Mouse (Mus musculus): ENCODE data around the gene Mras. TPM values are rescaled to one million over a fixed set of nuclear protein-coding genes. Genes with fewer than 3 reads are reported as not detected.

Mras gene
- polyA plus RNA-seq, 1 experiment = 0.09 TPM

DNA sequence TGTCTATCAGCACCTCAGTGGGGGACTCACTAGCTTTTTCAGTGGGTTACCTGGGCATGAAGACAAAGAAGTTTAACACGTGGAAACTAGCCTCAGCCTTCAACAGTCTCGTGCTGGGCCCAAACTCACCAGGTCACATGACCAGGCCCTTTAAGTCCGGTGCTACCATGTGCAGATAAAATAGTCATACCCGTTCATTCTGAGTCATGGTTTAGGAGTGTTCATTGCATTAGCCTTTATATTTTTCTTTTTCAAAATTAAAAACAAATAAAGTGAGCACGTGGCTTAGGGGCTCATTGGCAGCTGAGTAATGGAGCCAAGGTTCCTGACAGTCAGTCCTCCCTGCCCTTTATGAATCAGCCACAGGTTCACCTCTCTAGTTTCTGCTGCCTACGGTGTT, 6.4 kb downstream of the Mras start:
- no peak for TF ChIP-seq GATA1 (IDR thresholded peaks at IDR 0.05; ENCODE audit: low read length)

DNA sequence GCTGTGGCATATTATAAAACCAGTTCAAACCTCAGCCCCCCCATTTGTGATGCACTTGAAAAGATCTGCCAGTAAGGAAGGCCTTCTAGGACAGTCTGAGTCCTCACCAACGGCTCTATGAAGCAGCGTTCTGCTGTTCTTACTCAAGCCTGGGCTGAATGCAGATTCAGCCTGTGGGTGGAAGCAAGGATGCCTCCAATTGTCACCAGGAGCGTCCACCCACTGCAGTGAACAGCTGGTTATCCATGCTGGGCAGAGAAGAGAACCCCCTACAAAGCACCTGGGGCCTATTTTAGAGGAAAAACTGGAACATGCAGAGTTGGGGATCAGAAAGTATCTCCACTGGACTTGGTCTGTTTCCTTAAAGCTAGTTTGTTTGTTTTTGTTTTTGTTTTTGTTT, 7.3 kb downstream of the Mras start:
- TF ChIP-seq GATA1 (IDR thresholded peaks at IDR 0.05; ENCODE audit: low read length) = no peak

DNA sequence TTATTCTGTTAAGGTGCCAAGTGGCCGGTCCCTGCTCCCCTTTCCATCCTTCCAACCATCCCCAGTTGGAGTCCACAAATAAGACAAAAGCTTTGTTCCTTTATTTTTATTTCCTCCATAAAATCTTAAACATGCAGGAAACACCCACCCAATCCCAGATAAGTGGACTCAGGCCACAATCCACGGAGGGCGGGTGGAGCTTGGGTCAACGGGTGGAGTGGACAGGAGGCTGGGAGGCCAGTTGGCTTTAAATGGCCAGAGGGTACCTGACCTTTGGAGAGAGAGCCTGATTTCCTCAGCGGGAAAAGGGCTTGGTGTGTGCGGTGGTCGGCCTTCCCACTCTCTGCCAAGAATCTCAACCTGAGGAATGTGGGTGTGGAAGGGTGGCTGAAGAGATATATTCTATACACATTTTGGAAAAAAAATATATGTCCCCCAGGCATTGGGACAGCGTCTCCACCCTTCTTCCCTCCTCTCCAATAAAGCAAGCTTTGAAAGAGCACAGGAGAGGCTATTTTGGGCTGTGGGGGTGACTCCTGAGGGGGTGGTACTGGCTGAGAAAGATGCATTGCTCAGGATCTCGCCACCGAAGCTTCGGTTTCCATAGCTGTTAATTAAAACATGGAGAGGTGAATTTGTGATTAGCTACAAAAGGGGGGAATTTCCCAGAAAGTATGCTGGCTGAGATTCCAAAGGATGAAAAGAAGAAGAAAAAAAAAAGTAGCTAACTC, 8.4 kb downstream of the Mras start:
- no peak for TF ChIP-seq GATA1 (IDR thresholded peaks at IDR 0.05; ENCODE audit: low read length)

DNA sequence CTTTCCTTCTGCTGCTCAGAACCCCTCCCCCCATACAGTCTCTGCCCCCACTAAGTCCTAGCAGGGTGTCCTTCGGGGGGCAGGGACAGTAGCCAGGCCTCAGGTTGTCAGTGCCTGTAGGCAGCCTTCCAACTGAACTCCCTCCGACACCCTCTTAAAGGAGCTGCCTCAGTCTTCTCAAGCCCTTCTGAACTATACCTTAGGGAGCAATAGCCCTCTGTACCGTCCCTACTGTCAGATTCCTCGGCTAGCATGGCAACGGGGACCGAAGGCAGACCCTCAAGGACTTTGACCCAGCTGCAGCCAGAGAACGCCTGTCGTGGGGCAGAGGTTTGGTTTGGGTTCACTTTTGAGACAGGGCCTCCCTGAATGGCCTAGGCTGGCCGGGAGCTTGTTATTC, 11.9 kb downstream of the Mras start:
- no peak for TF ChIP-seq GATA1 (IDR thresholded peaks at IDR 0.05; ENCODE audit: low read length)

DNA sequence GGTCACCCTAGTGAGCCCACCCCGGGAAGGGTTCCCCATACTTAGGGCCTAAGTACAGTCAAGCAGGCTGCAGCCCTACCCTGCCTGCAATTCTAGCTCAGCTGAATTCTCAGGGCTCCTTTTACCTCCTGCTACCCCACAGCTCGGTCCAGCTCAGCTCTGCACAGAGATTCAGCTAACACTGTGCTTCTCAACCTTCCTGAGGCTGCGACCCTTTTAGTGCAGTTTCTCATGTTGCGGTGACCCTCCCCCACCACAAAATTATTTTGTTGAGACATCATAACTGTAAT, 12.7 kb downstream of the Mras start:
- TF ChIP-seq GATA1 (IDR thresholded peaks at IDR 0.05; ENCODE audit: low read length) = no peak

DNA sequence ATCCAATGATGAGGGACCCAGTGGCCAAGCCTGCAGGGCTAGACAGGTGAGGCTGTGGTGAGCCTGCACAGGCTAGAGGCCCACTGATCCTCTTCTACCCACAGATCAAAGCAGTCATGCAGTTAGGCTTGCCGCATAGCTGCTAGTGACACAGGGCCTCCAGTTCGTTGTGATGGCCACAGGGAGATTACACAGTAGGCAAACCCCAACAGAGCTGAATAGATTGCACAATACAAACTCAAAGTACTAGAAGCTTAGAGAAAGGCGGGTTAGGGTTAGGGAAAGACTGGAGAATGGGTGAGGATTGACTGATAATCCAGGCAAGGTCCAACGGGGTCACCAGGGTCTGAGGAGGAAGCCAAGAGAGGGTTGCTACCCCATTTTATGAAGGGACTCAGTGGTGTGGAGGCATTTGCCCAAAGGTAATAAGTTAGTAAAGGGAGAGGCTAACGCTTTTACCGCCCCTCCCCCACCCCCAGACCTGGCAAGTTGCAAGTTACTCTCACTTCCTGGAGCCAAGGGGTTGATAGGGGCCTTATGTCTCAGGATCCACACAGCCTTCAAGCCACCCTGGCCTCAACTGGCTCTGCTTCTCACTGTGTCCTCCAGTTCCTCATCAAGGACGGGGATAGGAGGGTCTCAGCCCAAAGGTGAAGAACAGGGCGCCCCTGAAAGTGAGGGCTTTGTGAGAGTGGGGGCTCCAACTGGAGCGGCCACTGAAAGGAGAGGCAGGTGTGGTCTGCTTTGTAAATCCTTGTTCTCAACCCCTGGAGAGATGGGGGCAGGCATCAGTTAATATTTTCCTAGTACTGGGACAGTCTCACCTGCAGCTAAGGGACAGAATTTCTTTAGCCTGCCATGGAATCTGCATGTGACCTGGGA, 13.2 kb downstream of the Mras start:
- TF ChIP-seq GATA1 (IDR thresholded peaks at IDR 0.05; ENCODE audit: low read length) = no peak

DNA sequence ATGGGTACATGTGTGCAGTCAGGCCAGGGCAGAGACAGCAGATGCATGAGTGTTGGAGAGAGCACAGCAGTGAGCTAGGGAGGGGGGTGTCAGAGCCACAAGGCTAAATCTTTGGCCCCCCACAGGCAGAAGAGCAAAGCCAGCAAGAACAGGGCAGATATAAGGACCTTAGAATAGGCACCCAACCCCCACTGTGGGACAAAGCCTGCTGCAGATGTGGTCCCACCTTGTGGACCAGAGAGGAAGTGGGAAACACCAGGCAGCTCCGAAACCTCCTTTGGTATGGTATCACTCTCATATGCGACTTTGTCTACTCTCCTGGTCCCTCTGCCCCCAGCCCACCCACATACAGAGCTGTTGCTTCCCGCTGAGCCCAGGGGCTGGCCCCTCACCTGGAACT, 15.3 kb downstream of the Mras start:
- TF ChIP-seq GATA1 (IDR thresholded peaks at IDR 0.05; ENCODE audit: low read length) = no peak

DNA sequence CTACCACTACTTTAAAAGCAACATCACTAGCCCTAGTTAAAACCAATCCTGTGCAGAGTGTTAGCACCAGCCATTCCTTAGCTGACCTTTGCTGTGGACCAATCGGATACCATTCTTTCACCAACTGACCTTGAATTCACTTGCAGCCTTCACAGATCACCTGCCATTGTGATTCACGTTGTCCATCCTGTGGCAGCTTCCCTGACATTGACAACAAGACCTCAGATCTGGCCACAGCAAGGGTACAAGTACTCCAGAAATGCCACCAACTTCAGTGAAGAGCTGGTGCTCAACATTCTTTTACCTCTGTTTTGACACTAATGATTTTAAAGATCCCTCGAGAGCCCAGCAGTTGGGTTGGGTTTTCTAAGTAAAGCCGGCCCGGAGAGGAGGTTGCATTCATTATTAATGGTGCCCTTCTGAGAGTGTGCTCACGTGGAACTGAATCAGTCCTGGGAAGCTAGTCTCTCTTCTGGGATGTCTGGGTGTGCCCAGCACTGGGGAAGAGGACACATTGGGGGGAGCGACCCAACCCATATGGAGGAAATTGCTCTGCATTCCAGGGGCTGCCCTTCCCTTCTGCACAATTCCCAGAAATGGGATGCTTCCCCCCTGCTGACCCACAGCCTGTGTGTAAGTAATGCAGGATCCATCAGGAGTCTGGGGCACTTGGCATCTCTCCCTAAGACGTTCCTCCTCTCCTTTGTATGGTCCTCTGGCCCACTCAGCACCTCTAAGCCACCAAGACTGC, 17.1 kb downstream of the Mras start:
- no peak for TF ChIP-seq GATA1 (IDR thresholded peaks at IDR 0.05; ENCODE audit: low read length)

DNA sequence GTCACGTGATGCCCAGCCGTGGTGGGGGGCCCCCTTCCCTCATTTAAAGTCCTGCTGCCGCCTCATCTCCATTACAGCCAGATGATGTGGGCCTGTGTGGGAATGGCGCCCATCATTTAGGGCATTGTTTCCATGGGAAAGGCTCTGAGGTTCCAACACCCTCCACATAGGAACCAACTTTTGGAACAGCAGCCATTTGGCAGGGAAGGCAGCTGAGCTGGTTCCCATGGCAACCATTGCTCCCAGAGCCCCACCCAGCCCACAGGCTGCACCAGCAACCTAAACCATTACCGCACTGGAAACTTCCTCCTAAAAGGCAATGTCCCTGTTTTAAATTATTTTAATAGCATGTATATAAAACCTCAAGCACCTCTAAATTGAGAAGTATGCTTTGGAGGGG, 18.8 kb downstream of the Mras start:
- TF ChIP-seq GATA1 (IDR thresholded peaks at IDR 0.05; ENCODE audit: low read length) = no peak

DNA sequence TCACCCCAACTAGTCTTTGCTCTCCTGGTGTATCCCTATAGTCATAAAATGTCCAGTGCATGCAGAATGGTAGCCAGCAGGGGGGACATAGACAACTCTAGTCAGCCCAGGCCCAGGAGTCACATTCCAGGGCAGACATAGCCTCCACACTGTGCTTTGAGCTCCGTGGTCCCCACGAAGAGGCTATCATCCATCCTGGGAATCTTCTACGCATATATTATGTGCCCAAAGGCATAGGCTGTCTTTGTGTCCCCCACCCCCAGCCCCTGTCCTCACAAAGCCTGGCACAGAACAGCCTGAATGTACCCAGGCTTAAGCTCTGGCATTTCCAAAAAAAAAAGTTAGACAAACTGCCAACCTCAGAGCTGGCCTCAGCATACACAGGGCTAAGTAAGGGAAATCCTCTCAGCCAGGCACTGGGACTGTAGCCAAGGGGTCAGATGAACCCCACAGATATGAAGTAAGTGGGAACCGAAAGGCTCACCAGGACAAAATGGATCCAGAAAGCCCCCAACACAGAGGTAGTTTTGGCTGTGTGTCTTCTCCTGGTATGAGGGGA, 19.8 kb downstream of the Mras start:
- TF ChIP-seq GATA1 (IDR thresholded peaks at IDR 0.05; ENCODE audit: low read length) = no peak

DNA sequence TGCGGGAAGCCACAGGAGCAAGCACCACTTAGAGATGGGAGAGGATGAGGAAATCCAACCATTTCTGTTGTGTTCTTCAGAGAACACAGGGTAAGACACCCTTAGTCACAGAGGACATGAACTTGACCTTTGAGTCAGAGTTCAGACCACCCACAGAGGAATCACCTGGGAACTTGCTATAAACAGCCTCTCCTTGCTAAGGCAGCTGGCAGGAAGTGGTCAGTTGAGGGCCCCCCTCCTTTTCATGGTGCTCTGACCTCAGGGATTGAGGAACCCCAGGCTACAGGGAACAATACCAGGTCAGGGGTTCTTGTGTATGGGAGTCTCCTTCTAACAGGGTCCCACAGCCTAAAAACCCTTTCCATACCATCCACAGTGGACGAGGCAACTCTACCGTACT, 20.4 kb downstream of the Mras start:
- TF ChIP-seq GATA1 (IDR thresholded peaks at IDR 0.05; ENCODE audit: low read length) = no peak

DNA sequence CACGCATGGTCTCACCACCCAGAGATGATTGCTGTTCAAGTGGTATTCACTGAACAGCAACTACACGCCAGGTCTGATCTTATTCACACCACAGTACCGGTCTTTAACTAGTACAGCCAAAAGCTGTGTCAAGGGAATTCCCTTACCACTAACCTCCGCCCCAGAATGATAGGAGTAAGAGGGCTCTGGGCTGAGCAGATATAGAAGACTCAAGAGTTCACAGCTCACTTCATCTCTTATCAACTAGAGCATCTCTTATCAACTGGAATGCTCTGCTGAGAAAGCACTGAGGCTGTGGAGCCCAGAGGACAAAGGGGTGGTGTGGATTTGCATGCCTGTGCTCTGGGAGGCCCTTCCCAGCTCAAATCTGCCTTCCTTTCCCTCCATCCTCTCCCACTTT, 25.4 kb downstream of the Mras start:
- peak; percentile 56 for TF ChIP-seq GATA1 (IDR thresholded peaks at IDR 0.05; ENCODE audit: low read length)

DNA sequence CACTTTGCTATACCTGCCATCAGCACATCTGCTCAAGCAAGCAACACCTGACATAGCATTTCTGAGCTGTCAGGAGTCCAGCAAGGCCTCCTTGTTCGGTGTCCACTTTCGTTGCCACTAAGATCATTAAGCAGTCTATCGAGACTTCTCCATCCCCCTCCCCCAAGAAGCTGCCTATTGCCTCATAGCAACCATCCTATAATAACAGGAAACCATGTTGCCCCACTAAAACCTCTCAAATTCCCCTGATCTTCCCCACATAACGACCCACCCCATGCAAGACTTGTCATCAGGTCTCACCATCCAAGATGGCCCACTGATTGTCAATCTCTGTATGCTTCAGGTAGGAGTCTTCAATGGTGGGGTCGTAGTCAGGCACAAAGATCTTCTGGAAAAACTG, 26.1 kb downstream of the Mras start:
- no peak for TF ChIP-seq GATA1 (IDR thresholded peaks at IDR 0.05; ENCODE audit: low read length)

DNA sequence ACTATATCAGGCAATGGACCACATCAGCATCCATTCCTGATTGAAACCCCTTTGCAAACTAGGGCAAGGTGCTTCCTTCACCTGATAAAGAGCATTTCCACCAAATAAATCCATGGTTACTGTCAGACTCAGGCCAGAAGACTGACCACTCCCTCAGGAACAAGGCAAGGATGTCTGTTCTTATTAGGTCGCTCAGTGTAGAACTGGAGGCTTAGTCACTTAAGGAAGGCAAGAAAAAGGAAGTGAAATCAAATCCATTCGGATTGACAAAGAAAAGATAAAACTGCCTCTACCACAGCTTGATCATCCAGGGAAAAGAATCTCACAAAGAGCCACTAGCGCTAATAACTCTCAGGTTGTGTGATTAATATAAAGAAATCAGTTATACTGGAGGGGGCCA, 27.9 kb downstream of the Mras start:
- no peak for TF ChIP-seq GATA1 (IDR thresholded peaks at IDR 0.05; ENCODE audit: low read length)

DNA sequence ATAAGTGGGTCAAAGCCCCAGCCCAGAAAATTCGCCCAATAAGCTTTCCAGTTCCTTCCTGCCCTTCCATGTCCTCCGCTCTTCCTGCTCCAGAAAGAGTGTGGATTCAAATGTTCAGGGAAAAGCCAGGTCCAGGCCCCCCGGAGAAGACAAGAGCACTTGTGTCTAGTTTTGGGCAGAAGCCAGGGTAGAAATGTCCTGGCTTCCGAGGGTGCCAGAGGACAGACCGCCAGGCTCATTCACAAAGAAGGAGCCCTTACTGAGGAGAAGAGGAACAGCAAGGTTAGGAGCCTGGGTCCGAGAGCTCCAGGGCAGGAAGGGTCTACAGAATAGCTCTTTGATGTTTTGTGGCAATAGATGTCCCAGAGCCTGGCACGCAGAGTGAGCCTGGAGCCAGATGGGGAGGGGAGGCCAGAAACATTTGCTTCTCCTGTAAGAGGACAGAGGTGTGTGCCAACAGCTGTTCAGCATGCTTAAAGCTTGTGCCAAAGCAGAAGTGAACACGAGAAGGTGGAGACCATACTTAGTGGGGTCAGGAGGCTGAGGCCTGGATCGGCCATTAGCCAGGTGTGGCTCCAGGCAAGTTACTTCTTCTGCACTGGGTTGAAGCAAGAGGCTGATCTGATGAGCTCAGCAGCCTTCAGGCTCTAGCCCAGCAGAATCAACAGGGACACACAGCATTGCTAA, 35.8 kb downstream of the Mras start:
- no peak for TF ChIP-seq GATA1 (IDR thresholded peaks at IDR 0.05; ENCODE audit: low read length)
